Mouse (Mus musculus) sigmoid colon, adult 10 weeks (tissue): ENCODE results near the gene Ccl6. TPM values are rescaled to one million over a fixed set of nuclear protein-coding genes. Genes with fewer than 3 reads are reported as not detected.

Source experiments
- polyA plus RNA-seq: library from polyadenylated mRNA; stranded (reverse); fragments of 350-450 nt; fragmentation: Illumina TruSeq; extraction: RNeasy Lipid Tissue Mini Kit (QIAGEN cat#74804); gene quantifications from one replicate; pipeline ENCODE4 v1.2.3, GENCODE M21; 2014; ENCODE audit warnings: low read depth, low replicate concordance

Ccl6 gene
- 1,001 TPM for polyA plus RNA-seq

GRCm38 (mm10) chr11:83592853-83593252 lies at the start of gene Ccl6:
Ccl6 (minus strand) TSS chr11:83593087.

GRCm38 (mm10) chr11:83578186-83578760 lies 14.6 kb downstream of the Ccl6 start, which contains the start of gene Ccl9:
Ccl9 (minus strand) TSS chr11:83578636.

Other genes starting within 250 kb of the Ccl6 start
- not detected for gene Rasl10b, start 183.9 kb downstream of the Ccl6 start, polyA plus RNA-seq
- gene Gas2l2, start 163.6 kb downstream of the Ccl6 start, polyA plus RNA-seq, result not detected
- gene 1700020L24Rik, start 155.4 kb downstream of the Ccl6 start, polyA plus RNA-seq, result not detected
- 1.6 TPM for gene Mmp28, start 130.0 kb downstream of the Ccl6 start, polyA plus RNA-seq
- 241 TPM for gene Taf15, start 120.0 kb downstream of the Ccl6 start, polyA plus RNA-seq
- gene Heatr9, start 70.9 kb downstream of the Ccl6 start, polyA plus RNA-seq, result not detected
- 1.9 TPM for gene Ccl5, start 62.6 kb downstream of the Ccl6 start, polyA plus RNA-seq
- 36.0 TPM for gene Ccl9, start 14.5 kb downstream of the Ccl6 start, polyA plus RNA-seq
- not detected for gene Rpl9-ps1, start 52.5 kb upstream of the Ccl6 start, polyA plus RNA-seq
- gene Ccl3, start 56.3 kb upstream of the Ccl6 start, polyA plus RNA-seq, result 1.1 TPM
- gene Ccl4, start 69.5 kb upstream of the Ccl6 start, polyA plus RNA-seq, result not detected
- gene Wfdc17, start 110.9 kb upstream of the Ccl6 start, polyA plus RNA-seq, result 44.3 TPM
- 9.8 TPM for gene Wfdc18, start 115.9 kb upstream of the Ccl6 start, polyA plus RNA-seq
- 1.6 TPM for gene Wfdc21, start 153.9 kb upstream of the Ccl6 start, polyA plus RNA-seq
- 5.8 TPM for gene Heatr6, start 160.6 kb upstream of the Ccl6 start, polyA plus RNA-seq